Mouse (Mus musculus) heart, postnatal 10 days (tissue): ENCODE results near the gene Spdl1. TPM values are rescaled to one million over a fixed set of nuclear protein-coding genes. Genes with fewer than 3 reads are reported as not detected.

Experiments used
- DNase-seq, 2 experiments: peaks; one replicate each; pipeline ENCODE4 v3.0.0; 2021
- intact Hi-C: fragments of 180-260 bp; cut with DNase I; formaldehyde crosslinking; loops from one replicate; pipeline ENCODE4 v1.15.1; 2025
- total RNA-seq, 2 experiments: library from RNA; stranded (reverse); gene quantifications; 2 replicates each; pipeline ENCODE4 v1.2.3; 2021

Gene Spdl1
- 1 to 10 TPM; 3.7 to 3.9 TPM for total RNA-seq

DNA sequence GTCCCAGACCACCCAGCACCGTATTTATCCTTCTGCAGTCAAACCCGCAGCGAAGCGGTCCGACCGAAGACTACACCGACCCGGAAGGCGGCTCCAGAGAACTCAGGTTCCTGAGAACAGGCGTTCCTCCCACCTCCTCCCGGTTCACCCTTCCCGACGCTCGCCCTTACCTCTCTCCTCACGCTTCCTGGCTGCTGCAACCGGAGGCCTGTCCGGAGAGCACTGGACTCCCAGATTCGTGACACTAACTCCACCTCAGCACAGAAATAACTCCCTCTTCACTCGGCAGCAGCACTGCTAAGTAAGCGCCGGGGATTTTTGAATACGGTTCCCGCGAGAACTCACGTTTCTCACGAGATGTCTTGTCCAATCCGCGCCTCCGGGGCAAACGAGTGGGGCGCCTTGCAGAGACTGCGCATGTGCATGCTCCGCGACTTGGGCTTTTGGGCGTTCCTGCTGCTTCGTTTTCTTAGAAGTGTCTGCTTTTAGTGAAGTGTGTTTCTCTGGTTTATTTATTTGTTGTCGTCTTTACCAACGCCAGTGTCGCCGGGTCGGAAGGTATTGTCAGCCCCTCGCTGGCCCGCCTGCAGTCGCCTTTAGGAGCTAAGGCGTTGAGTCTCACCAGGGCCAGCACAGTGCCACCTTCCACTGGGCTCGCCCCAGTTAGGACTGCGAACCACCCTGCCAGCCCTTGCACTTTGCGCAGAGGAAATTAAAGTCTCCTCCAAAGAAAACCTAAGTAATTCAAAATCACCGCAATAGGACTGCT is at the start of gene Spdl1:
TSS of gene Spdl1 (minus strand) at position 324 of the 769 bp plus-strand sequence.
- intact Hi-C loops = loop anchor here (10.0 kb wide), 1 partner anchor 1001 kb away; the partner anchor contains the start of gene Rars
- peak; percentile 98 for DNase-seq

DNA sequence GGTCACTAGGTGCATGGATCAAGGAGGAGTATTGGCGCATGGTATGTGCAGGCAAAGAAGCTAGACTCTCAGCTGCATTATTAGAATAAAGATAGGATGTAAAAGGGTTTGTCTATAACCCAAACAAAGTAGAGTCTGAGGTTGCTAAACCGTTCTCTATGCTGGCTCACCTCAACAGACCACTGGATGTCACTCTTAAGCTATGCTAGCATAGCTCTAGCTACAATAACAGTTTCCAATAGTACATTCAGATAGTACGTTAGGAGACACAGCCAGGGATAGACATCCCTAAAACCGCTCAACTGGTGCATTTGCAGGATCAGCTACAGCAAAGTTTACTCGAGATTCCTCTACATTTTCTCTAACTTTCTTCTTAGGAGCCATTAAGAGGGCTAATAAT is 48.1 kb upstream of the Spdl1 start:
- intact Hi-C loops = loop anchor here (2.0 kb wide), 2 partner anchors 527 to 569 kb away; no protein-coding TSS in a partner anchor
- peak; percentile 36 to 39 for DNase-seq

DNA sequence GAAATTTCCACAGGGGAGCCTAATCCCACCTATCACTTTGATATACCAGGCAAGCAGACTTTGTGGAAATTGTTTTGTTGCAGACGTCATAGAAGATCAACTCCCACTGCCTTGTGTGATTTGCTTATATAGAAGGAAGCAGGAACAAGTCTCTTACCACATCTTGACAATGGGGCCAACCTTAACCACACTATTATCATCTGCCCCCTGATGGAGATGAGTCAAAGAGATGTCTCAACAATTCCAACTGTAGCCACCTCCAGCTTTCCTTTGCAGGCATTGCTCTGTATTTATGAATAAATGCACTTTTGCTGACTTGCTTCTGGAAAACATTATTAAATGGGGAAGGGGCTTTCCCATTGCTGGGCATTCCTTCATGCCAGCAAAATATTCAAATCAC is 46.2 kb upstream of the Spdl1 start:
- DNase-seq = no peak
- intact Hi-C loops = loop anchor here (2.0 kb wide), 2 partner anchors 529 to 571 kb away; no protein-coding TSS in a partner anchor

DNA sequence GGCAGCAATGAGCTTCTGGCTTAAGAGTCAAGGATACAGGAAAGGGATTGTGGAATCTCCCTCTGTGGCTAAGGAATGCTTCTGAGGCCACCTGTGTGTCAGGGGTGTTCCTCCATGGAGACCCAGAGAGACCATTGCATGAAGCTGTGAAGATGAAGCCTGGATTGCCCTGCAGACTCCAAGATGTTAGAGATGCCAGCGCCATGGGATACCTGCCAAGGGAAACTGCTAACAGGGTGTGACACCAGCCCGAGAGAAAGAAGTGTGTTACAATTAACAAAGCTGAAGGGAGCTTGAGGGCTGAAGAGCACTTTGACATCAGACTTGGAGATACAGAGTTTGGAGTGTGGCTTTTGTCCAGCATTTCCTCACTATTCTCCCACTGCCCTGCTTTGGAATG is 40.4 kb upstream of the Spdl1 start:
- intact Hi-C loops = no loop called here
- no peak for DNase-seq

DNA sequence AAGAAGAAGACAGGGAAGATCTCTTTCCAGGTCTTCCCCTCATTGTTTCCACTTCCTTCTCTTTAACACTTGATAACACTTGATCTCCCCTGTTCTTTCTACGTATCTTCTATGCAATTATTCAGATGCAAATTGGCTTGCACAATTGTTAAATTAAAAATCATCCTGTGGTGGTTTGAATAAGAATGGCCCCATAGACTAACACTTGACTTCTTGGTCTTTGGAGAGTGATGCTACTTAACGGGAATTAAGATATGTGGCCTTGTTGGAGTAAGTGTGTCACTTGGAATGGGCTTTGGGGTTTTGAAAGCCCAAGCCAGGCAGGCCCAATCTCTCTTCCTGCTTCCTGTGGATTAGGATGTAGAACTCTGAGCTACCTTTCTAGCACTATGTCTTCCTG is 39.0 kb upstream of the Spdl1 start:
- no peak for DNase-seq
- intact Hi-C loops = no loop called here

DNA sequence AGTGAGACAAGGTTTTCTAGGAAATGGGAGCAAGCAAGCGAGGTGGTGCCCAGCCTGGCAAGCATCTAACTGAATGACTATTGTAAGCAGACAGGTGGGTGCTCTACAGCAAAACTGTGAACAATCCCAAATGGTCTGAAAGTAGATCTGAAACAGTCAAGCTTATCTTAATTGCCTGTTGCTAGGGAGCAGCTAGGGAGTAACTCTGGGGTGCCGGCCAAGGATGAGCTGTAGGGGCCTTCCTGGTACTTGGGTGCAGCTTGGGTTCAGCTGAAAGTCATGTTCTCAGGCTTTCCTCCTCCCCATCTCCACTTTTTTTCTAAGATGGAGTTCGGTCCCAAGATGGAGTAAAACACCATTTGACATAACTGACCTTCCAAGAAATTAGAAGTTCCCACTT is 38.5 kb upstream of the Spdl1 start:
- DNase-seq = peak in 1 of 2 experiments; percentile 10
- intact Hi-C loops = no loop called here

DNA sequence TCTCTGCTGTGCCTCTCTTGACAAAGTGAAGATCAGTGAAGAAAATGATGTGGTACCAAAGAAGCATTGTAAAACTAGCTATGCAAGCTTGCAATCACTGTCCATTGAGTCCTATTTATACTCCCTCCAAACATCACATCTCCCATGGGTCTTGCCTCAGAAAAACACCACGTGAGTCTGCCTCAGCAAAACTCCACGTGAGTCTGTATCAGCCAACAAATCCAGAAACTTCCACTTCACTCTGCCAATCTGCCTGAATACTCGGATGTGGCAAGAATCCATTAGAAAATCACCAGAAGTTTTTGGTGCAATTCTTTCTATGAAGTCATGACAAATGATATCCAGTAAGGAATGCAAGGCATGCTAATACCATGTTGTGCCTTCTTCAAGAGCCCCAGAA is 38.0 kb upstream of the Spdl1 start:
- intact Hi-C loops = no loop called here

DNA sequence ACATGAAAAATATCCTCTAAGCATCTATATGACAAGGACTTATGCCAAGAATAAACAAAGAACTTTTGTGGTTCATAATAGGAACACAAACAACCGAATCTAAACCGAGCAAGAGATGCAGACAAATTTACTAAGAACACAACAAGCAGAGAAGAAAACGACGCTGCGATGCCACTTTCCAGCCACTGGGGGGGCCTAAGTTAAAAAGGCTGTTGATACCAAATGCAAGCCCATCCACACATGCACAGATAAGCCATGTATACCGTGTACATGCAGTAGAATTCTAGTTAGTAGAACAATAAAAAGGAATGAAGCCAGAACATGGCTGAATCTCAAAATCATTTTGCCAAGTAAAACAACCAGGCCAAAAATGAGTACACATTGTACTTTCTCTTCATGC is 35.2 kb upstream of the Spdl1 start:
- no peak for DNase-seq
- intact Hi-C loops = no loop called here

More for the DNA sequence above, 38.0 kb upstream of the Spdl1 start:
- no peak for DNase-seq

DNA sequence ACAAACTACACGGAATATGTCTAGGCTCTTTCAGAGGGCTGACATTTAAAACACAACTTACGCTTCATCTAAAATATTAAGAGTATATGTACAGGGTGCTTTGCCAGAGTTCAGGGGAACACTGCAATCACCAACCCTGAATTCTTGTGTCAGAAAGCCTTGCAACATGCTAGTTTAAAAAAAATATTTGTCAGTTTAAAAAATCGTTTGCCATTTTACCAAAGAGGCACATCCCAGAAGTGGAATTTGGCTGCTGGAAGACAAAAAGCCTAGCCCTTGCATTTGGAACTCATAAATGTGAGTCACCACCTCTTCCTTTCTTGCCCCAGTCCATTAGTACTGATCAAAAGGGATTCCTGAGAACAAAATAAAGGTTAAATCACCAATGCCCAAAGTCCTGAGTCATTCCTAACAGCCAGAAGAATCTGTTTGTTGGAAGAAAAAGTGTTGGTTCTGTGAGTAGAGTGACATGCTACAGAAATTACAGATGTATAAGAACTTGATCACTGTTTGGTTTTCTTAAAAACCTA is 32.4 kb upstream of the Spdl1 start:
- DNase-seq = no peak

DNA sequence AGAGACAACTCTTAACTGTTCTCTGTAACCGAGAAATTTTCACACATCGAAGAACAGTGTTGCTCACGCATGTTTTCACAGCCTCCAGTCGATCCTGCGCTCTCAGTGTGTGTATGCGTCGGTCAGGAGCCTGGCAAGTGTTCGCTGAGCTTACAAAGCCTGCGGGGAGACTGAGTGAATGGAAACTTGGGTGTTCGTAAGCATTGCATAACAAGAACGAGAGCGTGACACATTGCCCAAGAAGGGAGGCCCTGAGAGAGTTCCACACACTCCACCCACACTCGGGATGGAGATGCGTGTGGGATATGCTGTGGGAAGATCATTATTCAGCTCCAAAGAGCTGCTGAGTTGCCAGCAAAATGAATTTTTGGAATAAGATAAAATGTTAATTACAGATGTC is 31.7 kb upstream of the Spdl1 start:
- no peak for DNase-seq
- intact Hi-C loops = no loop called here

More for the DNA sequence above, 32.4 kb upstream of the Spdl1 start:
- intact Hi-C loops = no loop called here

DNA sequence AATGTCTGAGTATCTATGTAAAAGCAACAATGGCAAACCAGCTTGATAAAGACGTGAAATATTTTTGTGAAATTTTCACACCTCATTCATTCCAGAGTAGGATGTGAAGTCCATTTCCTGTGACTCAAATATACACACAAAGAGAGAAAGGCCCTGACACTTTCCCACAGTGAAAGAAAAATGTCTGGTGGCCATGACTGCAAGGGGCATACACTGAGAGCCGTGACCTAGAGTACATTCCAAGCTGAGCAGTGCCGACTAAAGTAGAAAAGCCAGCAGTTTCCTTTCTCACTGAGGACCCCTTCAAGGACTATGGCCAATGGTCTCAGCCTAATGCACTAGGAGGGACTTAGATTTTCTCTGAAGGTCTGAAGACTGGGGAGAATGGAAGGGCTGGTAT is 23.2 kb upstream of the Spdl1 start:
- intact Hi-C loops = no loop called here
- no peak for DNase-seq

DNA sequence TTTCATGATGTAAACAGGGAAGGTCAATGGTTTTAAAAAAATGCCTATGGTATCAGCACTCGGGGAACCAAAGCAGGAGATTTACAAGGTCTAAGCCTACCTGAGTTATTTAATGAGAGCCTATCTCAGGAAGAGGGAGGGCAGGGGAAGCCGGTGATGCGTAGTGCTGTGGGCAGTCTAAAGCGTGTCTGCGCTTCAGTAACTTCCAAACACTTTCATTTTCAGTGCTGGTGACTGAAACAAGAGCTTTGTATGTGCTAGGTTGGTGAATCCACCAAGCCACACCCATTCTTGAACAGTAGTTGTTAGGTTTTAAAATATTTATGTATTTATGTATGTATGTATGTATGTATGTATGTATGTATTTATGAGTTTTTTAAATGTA is 12.8 kb upstream of the Spdl1 start:
- intact Hi-C loops = no loop called here
- no peak for DNase-seq

DNA sequence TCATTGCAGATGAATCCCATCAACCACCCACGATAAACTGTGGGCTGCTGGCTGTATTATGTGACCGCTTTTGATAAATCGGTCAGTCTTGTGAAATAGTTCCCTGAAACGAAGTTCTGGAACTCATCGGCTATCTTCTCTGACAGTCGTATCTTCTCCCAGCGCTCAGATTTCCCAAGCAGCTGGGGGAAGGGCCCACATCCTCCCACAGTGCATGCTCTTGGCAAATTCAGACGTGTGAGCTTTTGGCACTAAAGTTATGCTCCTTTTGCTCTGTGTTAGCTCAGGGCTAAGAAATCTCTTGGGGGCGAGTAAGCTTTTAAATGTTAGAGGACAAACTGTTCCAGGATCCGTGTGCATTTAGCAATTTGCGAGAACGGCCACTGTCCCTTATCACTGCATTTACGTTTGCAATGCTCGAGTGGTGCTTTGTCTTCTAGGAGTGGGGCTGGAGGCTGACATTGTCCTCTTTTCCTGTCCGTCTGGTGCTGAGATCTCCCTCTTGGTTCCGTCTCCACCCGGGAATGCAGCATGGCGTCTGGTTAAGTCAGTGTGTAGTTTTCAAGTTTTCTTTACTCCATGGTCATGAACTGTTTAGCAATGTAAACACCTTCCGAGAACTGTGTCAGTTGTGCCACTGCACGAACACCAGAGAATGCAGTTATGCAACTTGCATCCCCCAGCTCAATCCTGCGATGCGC is 12.3 kb upstream of the Spdl1 start:
- intact Hi-C loops = no loop called here

DNA sequence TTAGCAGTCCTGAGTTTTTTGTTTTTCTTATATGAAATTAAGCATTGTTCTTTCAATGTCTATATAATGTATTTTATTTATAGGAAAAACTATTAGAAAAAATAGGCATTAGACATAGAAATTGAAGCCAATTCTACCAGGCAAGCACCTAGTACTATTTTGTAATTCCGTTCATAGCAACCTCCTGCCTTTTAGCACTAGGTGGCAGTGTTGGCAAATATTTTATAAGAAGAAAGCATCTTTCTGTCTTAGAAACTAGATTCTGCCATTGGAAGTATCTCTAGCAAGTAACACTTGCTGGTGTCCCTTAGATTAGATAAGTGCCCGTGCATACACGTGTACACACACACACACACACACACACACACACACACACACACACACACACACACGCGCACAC is 10.1 kb upstream of the Spdl1 start:
- intact Hi-C loops = loop anchor here (1.0 to 5.0 kb wide), 7 partner anchors 274 to 1158 kb away; no protein-coding TSS in a partner anchor
- peak; percentile 19 to 25 for DNase-seq

More for the DNA sequence above, 12.3 kb upstream of the Spdl1 start:
- DNase-seq = peak; percentile 61 to 68

DNA sequence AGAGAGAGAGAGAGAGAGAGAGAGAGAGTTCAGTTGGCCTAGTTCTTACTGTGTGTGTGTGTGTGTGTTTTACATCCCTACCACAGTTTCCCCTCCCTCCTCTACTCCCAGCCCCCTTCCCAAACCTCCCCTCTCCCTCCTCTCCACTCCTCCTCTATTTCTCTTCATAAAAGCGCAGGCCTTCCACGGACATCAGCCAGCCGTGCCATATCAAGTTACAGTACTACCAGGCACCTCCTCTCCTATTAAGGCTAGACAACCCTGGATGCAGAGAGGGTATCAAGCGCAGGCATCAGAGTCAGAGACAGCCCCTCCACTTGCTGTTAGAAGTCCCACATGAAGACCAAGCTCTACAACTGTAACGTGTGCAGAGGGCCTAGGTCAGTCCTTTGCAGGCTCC is 6.8 kb upstream of the Spdl1 start:
- no peak for DNase-seq
- intact Hi-C loops = loop anchor here (5.0 kb wide), 5 partner anchors 277 to 937 kb away; no protein-coding TSS in a partner anchor

DNA sequence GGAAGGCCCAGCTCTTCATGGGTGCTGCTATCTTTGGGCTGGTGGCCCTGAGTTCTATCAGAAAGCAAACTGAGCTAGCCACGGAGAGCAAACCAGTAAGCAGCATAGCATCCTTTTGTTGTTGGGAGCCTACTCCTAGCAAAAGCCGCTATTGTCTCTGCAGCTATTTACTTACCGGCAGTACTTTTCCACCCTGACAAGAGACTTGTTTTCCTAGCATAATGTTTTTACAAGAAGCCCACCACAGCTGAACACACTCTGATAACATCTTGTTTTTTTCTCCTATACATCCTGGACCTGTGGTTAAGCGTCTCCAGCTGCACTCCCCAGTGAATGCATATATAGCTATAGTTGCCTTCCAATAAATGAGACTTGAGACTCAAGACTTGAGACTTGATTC is 5.6 kb upstream of the Spdl1 start:
- intact Hi-C loops = loop anchor here (10.0 kb wide), 1 partner anchor 996 kb away; the partner anchor contains the start of gene Rars

DNA sequence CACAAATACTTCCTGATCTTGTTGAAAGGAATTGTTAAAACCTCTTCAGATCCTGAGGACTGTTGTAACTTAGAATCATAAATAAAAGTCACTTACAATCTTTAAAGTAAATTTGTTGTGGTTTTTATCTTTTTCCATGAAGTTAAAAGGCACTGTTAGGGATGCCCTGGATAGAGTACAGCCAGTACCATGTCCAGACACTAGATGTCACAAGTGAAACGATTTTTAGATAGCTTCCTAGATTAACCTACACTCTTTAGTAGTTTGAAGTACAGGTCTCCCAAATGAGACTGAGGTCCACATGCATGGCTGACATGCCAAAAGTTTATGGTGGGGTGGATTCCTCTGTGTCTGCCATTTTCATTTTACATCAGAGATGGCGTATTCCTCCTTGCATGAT is 2.8 kb upstream of the Spdl1 start:
- DNase-seq = no peak
- intact Hi-C loops = loop anchor here (10.0 kb wide), 1 partner anchor 999 kb away; the partner anchor contains the start of gene Rars

More for the DNA sequence above, 5.6 kb upstream of the Spdl1 start:
- DNase-seq = no peak

DNA sequence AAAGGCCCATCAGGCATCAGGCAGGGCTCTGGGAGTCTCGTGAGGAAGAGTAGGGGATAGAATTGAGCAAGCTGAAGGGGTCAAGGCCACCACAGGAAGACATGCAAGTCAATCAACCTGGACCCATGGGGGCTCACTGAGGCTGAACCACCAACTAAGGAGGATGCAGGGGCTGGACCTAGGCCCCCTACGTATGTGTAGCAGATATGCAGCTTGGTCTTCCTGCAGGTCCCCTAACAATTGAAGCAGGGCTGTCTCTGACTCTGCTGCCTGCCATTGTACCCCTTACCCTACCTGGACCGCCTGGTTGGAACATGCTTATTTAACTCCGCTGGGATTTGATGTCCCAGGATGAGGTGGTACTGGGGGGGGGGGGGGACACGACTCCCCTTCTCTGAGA is 763 bp downstream of the Spdl1 start:
- intact Hi-C loops = loop anchor here (10.0 kb wide), 1 partner anchor 1002 kb away; the partner anchor contains the start of gene Rars

DNA sequence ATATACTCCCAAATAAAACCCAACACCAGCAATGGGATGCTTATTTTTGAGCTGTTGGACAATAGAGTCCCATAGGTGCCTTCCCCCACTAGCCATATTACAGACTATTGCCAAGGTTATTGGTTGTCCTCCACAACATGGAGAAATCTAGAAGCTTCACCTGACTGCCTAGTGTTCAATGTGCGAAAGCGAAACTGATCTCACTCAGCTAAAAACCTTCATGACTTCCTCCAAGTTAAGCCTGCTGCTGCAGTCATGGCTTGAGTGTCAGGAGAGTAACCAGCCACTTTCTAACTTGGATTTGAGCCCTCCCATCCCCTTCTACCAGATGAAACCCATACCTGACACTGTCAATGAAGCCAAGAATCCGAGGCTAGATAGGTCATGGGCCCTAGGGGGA is 5.6 kb downstream of the Spdl1 start:
- no peak for DNase-seq
- intact Hi-C loops = no loop called here

More for the DNA sequence above, 763 bp downstream of the Spdl1 start:
- no peak for DNase-seq

DNA sequence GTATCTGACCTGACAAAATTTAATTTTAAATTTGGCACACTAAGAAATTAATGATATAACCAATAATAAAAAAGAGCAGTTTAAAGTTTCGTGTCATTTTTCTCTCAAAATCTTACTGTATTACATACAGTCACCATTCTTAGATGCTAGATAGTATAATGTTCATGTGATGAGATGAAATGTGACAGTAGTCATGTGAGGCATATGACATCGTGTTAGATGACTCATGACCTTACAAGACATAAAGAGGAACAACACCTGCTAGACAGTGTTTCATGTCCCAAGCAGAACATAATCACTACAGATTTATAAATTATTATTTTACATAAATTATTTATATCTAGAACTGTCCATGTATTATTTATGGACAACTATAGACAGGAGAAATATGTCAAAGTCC is 6.5 kb downstream of the Spdl1 start:
- DNase-seq = no peak
- intact Hi-C loops = no loop called here

DNA sequence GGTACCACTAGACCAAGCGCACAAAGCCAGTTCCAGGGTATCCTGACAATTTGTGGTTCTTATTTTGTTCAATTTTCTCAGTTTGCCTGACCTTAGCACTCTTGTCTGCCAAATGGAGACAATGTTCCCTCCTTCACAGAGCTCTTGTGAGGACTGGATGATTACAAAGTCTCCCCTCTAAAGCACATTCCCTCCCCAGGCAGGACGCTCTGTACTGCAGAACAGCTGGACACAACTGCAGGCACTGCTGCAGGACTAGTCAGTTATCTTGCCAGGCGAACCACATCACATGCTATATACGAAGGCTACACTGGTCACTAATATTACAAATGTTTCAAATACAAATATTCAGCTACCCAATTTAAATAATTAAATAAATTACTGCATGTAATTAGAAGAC is 8.7 kb downstream of the Spdl1 start:
- DNase-seq = no peak
- intact Hi-C loops = no loop called here
